Mouse (Mus musculus): Measurements from ENCODE around the gene Jade2.

Jade2 gene

GRCm38 (mm10) chr11:51796272-51796671, 61.2 kb downstream of the Jade2 start:
- no peak for DNase-seq (ENCODE audit: low read depth, low spot score)

- no peak for DNase-seq (ENCODE audit: low read depth, low spot score)
These were observed 66.8 kb downstream of the Jade2 start for GRCm38 (mm10) chr11:51790662-51791061.

GRCm38 (mm10) chr11:51789735-51790134, 67.7 kb downstream of the Jade2 start:
- peak; percentile 36 for DNase-seq (ENCODE audit: low read depth, low spot score)

GRCm38 (mm10) chr11:51785926-51786325, 71.5 kb downstream of the Jade2 start:
- DNase-seq (ENCODE audit: low read depth, low spot score): peak; percentile 89

DNA sequence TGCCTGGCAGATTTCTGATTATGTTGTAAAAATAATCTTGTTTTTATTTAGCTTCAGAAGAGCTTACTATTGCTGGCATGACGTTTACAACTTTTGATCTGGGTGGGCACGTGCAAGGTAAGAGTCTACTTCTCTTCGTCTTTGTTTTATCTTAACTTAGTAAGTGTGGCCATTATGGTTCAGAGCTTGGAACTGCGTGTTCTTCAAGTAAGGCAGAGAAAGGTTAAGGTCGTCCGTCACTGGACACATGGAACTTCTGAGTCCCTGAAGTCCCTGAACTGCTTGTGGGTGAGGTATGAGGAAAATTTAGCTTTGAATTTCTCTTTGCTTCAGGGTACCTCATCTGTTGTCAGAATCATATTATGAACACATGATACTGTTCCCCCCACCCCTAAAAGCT, 74.7 kb downstream of the Jade2 start:
- DNase-seq (ENCODE audit: low read depth, low spot score): no peak

GRCm38 (mm10) chr11:51780773-51781267, 76.6 kb downstream of the Jade2 start:
- DNase-seq (ENCODE audit: low read depth, low spot score): no peak

DNA sequence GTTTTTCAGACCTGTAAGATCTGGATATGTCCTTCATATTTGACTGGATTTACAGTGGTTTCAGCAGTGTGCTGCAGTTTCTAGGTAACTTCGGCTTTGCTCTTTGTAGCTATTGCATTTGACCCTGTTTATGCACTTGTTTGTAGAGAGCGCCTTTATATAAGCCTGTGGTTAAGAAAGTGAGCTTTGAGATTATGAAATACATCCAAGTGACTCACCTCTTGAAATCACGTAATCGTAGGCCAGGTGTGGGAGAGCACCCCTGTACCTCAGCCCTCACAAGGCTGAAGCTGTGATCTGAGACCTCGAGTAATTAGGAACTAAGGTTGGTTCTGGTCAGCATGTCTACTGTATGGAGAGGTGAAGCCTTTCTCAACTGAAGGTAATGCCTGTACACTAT, 80.0 kb downstream of the Jade2 start:
- no peak for DNase-seq (ENCODE audit: low read depth, low spot score)

DNA sequence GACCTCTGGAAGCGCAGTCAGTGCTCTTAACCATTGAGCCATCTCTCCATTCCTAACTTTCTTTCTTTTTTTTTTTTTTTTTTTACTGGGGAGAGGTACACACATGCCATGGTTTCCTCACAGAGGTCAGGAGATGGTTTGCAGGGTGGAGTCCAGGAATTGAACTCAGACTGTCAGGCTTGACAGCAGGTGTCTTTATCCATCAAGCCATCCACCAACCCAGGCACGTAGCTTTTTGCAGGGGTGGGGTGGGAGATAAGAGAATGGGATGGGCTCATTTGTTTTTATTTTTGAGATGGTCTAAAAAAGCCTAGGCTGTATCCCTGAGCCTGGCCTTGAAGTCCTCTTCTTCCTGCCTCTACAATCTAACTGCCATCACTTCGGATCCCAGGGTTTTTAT, 81.9 kb downstream of the Jade2 start:
- no peak for DNase-seq (ENCODE audit: low read depth, low spot score)

- DNase-seq (ENCODE audit: low read depth, low spot score): no peak
These were observed 89.2 kb downstream of the Jade2 start for GRCm38 (mm10) chr11:51768296-51768695.

DNA sequence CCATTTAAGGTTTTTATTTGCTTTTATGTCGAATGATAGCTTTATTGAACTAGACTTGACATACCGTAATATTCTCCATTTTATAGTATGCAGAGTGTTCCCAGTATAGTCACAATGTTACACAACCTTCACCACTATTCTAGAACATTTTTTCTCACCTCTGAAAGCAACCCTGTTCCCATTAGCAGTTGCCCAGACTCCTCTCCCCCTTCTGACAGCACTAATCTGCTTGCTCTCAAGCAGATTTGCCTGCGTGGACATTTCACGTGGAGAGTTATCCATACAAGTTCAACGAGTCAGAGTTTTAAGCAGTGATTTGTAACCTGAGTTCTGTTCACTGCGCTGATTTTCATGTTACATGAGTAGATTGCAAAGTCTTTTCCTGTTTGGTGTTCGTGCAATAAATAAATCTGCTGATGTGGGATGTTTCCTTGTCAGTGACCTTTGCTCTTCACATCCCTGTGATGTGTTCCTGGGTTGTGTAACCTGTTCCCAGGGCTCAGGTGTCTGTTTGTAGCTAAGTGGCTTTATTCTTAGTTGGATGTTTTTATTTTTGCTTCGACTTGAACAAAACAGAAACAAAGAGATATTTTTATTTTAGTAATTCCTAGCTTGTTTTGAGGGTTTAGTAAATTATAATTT, 89.8 kb downstream of the Jade2 start:
- no peak for DNase-seq (ENCODE audit: low read depth, low spot score)

DNA sequence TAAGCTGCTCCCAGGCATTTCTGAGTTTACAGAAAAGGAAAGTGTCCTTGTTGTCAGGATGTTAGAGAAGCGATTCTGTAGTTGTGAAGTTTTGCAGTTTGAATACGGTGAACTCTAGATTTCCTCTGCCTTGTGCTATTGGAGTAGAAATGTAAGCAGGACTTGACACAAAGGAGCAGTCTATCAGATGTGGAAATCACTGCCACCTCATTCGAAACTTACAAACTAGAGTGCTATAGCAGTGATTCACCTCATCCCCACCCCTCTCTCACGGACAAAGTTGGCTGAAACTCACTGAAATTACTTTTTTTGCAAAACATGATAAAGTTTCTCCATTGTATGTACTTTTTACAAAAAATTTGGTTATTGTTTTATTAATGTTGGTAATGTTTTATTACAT, 92.6 kb downstream of the Jade2 start:
- no peak for DNase-seq (ENCODE audit: low read depth, low spot score)

- DNase-seq (ENCODE audit: low read depth, low spot score): no peak
These were observed 93.5 kb downstream of the Jade2 start for GRCm38 (mm10) chr11:51763955-51764354.
